In genomic region chr16:43394760-43395159, GRCm38 (mm10) we compare ENCODE assay signal across 10 mouse cellular contexts.
DNase-seq lines count a peak whose midpoint lies in the region; ATAC-seq and TF ChIP-seq lines count a peak whose summit lies in the region.
"Had no signal": no experiment of that assay in that cellular context is flagged by ENCODE, and none has a peak within 500 bp of the region (broad histone marks: within the 10 kb centered on the region; RNA-seq: fewer than 3 reads in every experiment).

No protein-coding gene starts in this region.

- H3K36me3 ChIP-seq in hindbrain, postnatal 0 days (ENCODE audit: insufficient read depth, low read length) = no peaks in the 10 kb centered on the region
- no peaks in the 10 kb centered on the region for H3K36me3 ChIP-seq in hindbrain, embryonic 13.5 days
- H3K36me3 ChIP-seq in heart, embryonic 12.5 days = no peaks in the 10 kb centered on the region
- H3K36me3 ChIP-seq in forebrain, embryonic 15.5 days = no peaks in the 10 kb centered on the region

- H3K27ac ChIP-seq in hindbrain, postnatal 0 days = no peak overlapping the region
- no peak overlapping the region for H3K27ac ChIP-seq in hindbrain, embryonic 13.5 days
- H3K27ac ChIP-seq in heart, embryonic 12.5 days (ENCODE audit: poor library complexity, severe bottlenecking) = peak overlapping the region; percentile 68
- H3K27ac ChIP-seq in forebrain, embryonic 15.5 days (replicated peaks) = no peak overlapping the region

- peak; percentile 53; the same call in 1 of the 2 replicates for ATAC-seq in hindbrain, postnatal 0 days
- no peak for ATAC-seq in hindbrain, embryonic 13.5 days (ENCODE audit: low FRiP score)
- no peak for ATAC-seq in heart, embryonic 12.5 days (ENCODE audit: insufficient number of reproducible peaks, low FRiP score)
- no peak for ATAC-seq in monocyte, adult 5-6 weeks (replicated peaks; ENCODE audit: insufficient number of reproducible peaks, low FRiP score, low TSS enrichment, poor library complexity, severe bottlenecking)
- ATAC-seq in forebrain, embryonic 15.5 days (replicated peaks) = no peak

- no peaks in the 10 kb centered on the region for H3K9me3 ChIP-seq in hindbrain, postnatal 0 days (ENCODE audit: low read length)
- no peaks in the 10 kb centered on the region for H3K9me3 ChIP-seq in hindbrain, embryonic 13.5 days
- H3K9me3 ChIP-seq in heart, embryonic 12.5 days (replicated peaks) = no peaks in the 10 kb centered on the region
- H3K9me3 ChIP-seq in forebrain, embryonic 15.5 days = no peaks in the 10 kb centered on the region

- H3K4me1 ChIP-seq in hindbrain, postnatal 0 days (ENCODE audit: insufficient read depth, low read length) = 0 out of 2 replicates have a peak, but pooled peaks cover 3% of the 10 kb centered on the region
- H3K4me1 ChIP-seq in hindbrain, embryonic 13.5 days (replicated peaks) = no peaks in the 10 kb centered on the region
- H3K4me1 ChIP-seq in heart, embryonic 12.5 days (replicated peaks) = peaks cover 18% of the 10 kb centered on the region
- H3K4me1 ChIP-seq in forebrain, embryonic 15.5 days = no peaks in the 10 kb centered on the region

- WGBS in hindbrain, postnatal 0 days = 88% methylated on average over 2 of the region's 2 CpGs
- WGBS in hindbrain, embryonic 13.5 days = 92% methylated on average over 2 of the region's 2 CpGs
- 63% methylated on average over 2 of the region's 2 CpGs for WGBS in heart, embryonic 12.5 days
- 86% methylated on average over 2 of the region's 2 CpGs for WGBS in forebrain, embryonic 15.5 days

- no peak overlapping the region for H3K4me2 ChIP-seq in hindbrain, postnatal 0 days (ENCODE audit: low read depth, low read length)
- no peak overlapping the region for H3K4me2 ChIP-seq in hindbrain, embryonic 13.5 days
- no peak overlapping the region for H3K4me2 ChIP-seq in heart, embryonic 12.5 days
- H3K4me2 ChIP-seq in forebrain, embryonic 15.5 days (replicated peaks) = no peak overlapping the region

- peak; percentile 15 for DNase-seq in hindbrain, postnatal 0 days (ENCODE audit: low spot score)
- peak; percentile 62 for DNase-seq in adipocyte (ENCODE audit: low spot score)
- peak; percentile 40 for DNase-seq in kidney, postnatal 10 days
- DNase-seq in thymus, postnatal 10 days (ENCODE audit: low spot score in 2 of 2) = no peak
- DNase-seq: cerebellum, adult 9-10 months; right cerebral cortex, postnatal 25 days had no signal

- H3K4me3 ChIP-seq in hindbrain, postnatal 0 days (ENCODE audit: low read length) = no peak overlapping the region
- no peak overlapping the region for H3K4me3 ChIP-seq in hindbrain, embryonic 13.5 days
- no peak overlapping the region for H3K4me3 ChIP-seq in heart, embryonic 12.5 days
- H3K4me3 ChIP-seq in forebrain, embryonic 15.5 days = no peak overlapping the region

- no peaks in the 10 kb centered on the region for H3K27me3 ChIP-seq in hindbrain, postnatal 0 days (ENCODE audit: insufficient read depth, low read length)
- H3K27me3 ChIP-seq in hindbrain, embryonic 13.5 days = no peaks in the 10 kb centered on the region
- no peaks in the 10 kb centered on the region for H3K27me3 ChIP-seq in heart, embryonic 12.5 days (replicated peaks)
- H3K27me3 ChIP-seq in forebrain, embryonic 15.5 days = no peaks in the 10 kb centered on the region

- H3K9ac ChIP-seq in hindbrain, postnatal 0 days (replicated peaks; ENCODE audit: low read length) = no peak overlapping the region
- no peak overlapping the region for H3K9ac ChIP-seq in hindbrain, embryonic 13.5 days
- H3K9ac ChIP-seq in heart, embryonic 12.5 days = no peak overlapping the region
- H3K9ac ChIP-seq in forebrain, embryonic 15.5 days (replicated peaks) = no peak overlapping the region

- peak; percentile 46 for TF ChIP-seq CTCF in hindbrain, postnatal 0 days (IDR thresholded peaks at IDR 0.05; ENCODE audit: low read depth)

Comparison
In these comparisons a context has a peak if more than half of its experiments do, and no peak if none do; other contexts are left out.
1. DNase-seq: peak in hindbrain, postnatal 0 days (single experiment), adipocyte (single experiment) and kidney, postnatal 10 days (single experiment); none in thymus, postnatal 10 days (0 of 2).